Mouse (Mus musculus) fat pad, adult 2 months (tissue): ENCODE data around the gene Gramd4.

Source experiments
- DNase-seq: peaks from one replicate; pipeline ENCODE4 v3.0.0-alpha.2; 2011; ENCODE audit warnings: low read depth, low spot score; ENCODE audit errors: extremely low read depth

Gene Gramd4

DNA sequence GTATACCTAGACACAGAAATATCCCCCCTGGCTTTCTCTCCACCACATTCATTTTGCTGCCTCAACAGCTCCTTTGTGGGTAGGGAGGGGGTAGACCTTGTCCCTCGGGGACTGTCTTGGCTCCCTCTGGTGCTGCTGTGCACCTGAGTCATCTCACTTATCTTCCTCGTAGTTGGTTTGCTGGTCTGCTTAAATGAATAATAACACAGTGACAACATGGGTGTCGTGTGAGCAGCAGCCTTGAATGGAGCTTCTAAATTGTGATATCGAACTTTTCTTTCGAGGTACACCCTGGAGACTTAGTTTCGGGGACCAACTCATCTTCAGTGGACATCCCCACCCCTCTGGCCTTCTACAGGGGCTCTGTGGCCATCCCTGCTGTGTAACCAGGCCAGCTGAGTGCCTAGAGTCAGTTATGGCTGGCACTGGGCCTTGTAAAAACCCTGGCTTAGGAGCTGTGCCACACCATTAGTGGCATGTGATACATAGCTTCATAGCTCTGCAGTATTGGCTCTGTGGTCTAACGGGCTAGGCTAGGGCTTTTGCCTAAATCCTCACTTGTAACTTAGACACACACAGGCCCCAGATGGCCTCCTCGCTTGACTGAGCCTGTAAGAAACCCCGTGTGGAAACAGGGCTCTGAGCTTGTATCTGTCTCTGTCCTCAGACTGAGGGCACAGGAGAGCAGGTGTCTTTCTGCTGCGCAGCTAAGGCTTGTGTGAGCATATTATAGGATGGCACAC lies 53.0 kb downstream of the Gramd4 start:
- no peak for DNase-seq

DNA sequence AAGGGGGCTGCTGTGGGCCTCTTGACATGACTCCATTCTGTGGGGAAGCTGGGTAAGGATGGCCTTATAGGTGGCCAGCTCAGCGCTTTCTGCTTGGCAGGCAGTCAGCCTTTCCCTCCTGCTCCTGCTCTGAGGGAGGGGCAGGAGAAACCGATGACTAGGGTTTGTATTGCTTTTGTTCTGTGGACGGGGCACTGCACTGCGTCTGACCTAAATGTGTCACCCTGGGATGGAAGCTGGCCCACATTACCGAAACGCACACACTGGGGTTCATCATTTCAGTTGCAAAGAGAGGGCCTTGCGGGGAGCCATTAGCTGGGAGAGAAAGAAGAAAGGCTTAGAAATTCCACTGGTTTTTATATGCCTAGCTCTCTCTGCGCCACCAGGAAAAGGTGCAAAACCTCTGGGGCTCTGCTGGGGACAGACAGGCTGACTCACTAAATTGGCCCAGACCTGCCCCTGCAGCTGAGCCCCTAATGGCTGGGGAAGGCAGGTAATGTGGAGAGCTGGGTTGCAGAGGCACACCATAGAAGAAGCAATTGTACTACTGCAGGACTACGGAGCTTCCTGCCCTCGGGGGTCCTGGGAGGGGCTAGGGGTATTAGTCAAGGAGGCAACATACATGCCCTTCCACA lies 55.3 kb downstream of the Gramd4 start:
- DNase-seq: no peak

DNA sequence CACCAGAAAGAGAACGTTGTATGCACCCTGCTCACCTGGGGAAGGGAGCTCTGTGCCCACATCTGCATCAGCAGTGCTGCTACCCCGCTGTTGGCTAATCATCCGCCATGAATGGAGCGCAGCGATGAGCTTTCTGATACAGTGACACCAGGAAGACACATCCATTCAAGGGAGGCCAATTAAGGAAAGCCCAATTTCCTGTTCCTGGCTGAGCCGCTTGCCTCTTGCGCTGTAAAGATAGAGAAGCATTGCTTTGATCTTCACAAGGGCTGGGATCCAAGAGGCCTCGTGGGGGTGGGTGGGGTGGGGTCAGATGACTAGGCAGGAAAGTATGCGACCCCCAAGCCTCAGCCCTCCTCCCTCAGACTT lies 55.8 kb downstream of the Gramd4 start:
- DNase-seq: no peak

DNA sequence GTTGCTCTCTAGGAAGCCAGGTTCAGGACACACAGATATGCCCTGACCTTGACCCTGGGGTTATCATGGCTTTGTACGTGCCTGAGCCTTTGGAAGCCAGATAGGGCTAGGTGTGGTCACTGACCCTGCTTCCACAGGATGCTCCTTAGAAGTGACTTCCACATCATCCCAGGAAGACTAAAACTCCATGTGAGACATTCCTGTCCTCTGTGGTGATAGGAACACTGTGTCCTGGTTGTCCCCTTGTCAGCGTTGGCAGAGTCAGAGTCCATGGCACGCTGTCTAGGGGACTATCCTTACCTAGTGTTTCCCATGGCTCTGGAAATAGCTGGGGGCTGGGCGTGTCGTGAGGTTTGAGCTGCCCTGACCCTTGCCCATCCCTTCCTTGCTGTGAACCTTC lies 58.9 kb downstream of the Gramd4 start:
- DNase-seq: no peak

DNA sequence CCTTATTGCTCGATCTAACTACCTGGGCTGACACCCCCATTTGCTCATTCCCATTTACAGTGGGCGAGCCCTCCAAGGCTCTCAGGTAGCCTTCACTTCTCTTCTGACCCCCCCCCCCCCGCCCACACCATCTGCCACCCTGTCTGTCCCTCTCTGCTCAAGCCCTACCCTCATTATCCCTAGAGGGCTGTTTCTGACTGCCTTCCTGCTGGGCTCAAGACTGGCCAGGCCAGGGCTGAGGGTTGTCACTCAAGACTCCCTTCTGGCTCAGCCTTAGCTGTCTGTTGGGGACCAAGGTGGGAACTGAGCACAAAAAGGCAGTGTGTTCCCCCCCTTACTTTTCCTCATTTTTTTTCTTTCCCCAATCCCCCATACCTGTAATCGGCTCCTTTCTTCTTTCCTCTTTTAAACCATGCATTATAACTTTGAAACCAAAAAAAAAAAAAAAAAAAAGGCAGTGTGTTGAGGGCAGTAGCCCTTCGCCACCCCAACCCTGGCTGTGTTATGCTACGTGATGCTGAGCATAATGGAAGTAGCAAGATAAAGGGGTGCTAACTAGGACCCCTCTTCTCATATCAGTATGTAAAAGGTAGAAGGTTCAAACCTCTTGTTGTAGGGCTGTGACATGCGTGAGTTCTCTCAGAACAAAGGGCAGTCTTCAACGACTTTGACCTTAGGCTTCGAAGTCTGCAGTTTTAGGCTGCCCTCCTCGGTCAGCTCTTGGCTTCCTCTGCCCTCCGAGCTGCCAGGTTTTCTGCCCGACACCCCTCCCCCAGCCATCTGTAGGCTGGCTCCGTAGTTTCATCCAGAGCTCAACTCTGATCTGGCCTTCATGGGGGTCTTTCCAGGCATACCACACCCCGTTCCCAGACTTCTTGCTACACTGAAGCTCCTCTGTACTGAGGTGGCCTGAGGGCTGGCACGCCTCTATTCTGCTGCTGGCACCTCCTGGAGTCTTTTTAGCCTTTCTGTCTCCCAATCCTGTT lies 59.9 kb downstream of the Gramd4 start:
- no peak for DNase-seq

DNA sequence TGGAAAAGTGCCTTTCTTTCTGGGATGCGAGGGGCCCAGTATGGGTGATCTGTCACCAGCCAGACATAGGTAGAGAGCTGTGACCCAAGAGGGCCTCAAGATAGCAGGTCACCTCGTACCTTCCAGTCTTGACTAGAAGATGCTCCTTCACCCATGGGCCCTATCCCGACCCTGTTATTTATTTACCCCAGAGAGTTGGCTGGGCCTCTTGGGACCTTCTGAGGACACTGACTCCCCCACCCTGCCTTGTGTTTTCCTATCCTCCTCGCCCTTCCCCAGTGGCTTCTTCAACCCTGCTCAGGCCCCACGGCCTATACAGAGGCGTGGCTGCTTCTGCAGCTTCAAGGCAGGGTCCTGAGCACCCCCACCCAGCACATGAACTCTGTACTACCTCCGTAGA lies 61.7 kb downstream of the Gramd4 start:
- DNase-seq: no peak

DNA sequence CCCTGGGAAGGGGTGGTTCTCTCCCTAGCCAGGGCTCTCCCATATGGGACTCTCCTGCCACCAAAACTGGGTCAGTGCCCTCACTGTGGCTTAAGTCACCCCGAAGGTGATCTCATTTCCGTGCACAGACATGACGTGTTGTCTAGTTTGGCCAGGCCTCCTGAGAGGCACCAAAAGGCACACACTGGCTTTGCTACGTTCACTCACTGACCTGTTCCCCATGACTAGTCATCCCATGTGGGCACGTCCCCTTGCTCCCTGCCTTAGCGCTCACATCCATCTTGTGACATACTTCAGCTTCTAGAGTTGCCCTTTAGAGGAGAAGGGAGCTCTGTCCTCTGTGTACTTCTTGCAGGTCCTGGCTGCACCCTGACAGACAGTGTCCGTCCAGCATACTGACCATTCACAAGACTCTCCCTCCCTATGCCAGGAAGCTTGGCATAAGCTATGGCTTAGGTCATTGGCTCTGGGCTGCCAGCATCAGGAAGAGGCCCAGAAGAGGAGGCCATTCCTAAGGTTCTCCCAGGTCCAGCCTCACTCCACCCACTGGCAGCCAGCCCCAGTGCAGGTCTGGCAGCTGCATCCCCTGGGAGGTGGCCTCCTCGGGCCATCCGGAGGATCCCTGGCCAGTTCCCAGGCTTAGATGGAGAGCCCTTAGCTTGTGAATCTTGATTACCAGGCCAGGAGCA lies 64.9 kb downstream of the Gramd4 start:
- no peak for DNase-seq

DNA sequence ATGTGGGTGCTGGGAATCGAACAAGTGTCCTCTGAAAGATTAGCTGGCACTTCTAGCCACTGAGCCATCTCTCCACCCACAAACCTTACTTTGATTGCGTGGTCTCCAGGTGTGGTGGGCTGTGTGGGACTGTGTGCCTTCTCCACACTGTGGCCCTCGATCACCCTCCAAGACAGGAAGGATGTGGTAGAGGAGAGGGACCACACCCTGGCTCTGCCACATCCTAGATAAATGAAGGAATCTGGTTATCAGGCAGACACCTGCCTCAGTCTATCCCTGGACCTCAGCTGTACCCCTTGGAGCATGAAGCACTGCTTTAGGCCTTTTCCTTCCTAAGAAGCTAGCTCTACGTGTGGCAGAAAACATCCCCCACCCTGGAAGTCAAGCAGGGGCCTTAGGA lies 65.9 kb downstream of the Gramd4 start:
- DNase-seq: no peak

DNA sequence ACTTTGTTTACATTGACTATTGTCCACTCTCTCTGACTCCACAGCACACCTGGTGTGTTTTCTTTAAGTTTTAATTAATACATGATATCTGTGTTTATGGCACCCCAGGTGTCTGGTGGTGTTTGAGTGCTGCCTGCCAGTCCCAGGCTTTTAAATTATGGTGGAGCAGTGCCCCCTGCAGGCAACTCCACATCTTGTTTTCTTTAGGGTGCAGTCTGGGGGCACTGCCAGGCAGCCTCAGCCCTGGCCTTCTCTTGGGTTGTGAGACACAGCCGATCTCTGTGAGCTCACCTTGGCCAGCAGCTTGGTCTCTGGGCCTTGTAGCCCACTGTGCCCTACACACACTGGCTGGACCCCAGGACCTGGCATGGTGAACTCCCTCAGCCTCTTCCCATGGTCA lies 66.9 kb downstream of the Gramd4 start:
- no peak for DNase-seq

DNA sequence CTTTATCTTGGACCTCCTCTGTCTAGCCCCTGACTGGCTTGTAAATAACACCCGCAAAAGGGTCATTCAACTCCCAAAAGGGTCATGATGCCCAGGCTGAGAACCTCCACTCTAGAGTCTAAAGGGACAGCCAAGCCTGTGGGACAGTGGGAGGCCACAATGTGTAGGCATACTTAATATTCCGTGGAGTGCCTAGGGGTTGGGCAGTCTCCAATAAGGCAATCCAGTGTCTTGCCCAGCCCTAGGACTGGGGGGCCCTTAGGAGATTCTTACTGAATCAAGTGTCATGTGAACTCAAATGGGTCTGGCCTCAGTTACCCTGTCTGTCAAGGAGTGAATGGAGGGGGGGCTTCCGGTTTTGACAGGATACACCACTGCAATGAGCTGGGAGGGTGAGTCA lies 71.5 kb downstream of the Gramd4 start:
- no peak for DNase-seq

DNA sequence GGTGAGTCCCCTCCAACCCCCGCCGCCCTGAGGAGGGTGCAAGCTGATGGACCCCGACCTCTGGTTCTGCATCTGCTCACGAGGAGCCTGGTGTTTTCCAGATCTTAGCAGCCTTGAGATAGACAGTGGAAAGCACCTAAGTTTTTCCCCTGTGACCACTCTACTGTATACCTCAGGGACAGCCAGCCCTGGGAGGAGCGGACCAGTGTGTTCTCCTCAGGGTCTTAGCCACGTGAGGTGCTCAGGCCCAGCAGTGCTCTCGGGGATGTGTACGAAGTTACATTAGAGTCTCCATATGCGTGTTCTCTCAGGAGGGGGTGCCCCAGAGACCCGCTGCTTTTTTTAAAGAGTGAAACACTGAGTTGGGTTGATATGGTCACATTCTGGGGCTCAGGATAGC lies 73.2 kb downstream of the Gramd4 start:
- no peak for DNase-seq

DNA sequence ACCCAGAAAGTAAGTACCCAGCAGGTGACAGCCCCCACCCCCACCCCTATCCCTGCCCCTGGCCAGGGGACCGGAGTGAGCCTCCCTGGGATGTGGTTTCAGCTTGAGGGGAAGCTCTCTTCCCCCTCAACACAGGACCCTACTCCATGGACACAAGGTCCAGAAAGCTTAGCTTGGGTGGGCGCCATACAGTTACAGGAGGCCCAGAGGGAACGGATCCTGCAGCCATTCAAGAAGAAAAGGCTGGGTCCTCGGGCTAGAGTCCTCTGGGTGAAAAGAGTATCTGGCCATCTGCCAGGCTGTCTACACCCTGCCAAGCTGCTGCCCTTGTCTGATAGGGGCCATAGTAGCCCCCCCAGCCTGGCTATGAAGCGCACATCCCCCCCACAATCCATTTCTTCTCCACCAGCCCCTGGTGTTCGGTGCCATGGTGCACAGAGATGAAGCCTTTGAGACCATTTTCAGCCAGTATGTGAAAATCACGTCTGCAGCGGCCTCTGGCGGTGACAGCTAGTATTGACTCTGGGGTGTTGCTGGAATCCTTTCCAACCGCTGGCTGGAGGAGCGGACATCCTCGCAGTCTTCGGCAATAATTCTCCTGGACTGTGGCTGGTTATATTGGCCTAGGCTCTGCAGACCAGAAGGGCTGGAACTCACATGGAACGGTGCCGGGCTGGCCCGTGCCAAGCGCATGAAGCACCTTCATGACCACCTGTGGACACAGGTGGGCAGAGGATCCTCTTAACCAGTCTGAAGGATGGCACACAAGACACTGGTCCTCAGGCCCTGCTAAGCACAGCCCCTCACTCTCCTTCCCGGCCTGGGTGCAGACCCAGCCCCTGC lies 77.7 kb downstream of the Gramd4 start:
- DNase-seq: no peak

DNA sequence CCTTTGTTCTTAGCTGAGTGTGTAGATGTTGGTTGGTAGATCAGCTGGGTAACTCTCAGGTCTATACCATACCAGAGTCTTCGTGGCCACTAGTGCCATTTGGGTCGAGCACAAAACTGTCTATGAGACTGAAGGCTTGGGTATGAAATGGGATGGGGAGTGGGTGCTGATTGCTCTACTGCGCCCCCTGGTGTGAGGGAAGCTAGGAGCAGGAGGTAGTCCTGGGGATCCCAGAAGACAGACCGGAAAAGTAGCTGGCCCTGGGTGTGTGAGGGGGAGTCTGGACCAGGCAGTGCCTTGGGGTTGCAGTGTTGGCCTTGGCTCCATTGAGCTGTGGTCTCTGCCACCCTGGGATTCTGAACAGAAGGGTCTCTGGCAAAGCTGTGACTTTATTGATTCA lies 80.1 kb downstream of the Gramd4 start:
- DNase-seq: no peak

DNA sequence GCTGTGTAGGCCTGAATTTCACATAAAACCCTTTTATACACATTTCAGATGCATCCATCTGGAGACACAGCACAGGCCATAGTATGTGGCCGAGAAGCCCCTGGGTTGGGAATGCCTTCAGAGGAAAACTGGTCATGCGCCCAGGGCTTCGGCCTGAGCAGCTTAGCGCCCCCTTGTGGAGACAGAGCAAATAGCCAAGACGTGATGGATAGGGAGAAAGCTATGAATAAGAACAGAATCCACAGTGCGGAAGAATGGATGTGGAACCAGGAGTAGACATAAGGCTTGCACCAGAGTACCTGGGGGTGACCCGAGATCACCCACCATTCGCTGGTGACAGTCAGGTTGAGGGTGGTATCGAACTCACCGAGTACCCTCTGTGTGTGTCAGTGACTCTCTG lies 82.8 kb downstream of the Gramd4 start:
- DNase-seq: no peak

DNA sequence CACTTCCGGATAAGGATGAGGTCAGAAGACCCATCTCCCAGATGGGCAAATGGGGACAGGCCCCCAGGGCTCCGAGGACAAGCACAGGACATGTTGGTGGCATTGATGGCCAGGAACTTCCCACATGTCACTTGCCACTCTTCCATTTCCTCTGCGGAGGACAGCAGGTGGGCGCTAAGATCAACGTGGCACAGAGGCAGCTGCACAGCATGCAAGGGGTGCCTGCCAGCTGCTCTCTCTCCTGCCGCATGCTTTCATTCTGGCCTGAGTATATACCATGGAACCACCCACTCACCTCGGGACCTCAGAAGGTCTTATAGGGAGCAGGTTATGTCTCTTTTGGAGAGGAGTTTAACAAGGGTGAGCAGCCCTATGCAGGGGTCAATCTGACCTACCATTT lies 87.1 kb downstream of the Gramd4 start:
- DNase-seq: no peak

DNA sequence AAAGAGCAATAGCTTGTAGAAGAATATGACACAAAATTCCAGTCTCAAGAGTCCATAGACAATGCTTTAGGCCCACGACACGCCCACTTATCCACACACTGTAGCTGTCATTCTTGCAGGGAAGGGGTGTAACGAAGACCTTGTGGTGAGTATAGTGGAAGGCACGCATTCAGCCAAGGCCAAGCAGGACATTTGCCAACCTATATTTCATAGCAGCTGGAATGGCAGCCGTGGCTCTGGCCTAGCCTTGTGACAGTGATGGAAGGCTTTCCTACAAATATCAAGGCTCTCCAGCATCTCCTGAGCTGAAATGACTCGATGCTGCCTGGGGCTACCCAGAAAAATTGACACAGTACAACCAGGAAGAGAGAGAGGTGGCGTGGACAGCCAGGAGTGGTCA lies 87.6 kb downstream of the Gramd4 start:
- no peak for DNase-seq

DNA sequence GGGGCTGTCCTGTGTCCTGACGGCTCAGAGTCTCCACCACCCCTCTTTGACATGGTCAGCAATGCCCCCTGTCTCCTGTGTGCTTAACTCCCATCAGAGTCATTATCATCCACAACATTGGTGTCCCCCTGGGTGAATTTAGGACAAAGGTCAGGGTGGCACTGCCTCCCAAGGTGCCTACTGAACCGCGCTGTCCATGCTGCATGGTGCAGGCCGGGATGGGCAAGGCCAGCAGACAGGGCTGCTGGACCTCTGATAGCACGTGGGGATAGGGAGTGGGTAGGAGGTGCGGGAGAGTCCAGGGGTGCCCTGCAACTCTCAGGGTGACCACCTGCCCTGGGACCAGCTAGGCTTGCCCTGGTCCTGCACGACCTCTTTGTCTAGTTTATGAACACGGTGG lies 89.4 kb downstream of the Gramd4 start:
- no peak for DNase-seq

DNA sequence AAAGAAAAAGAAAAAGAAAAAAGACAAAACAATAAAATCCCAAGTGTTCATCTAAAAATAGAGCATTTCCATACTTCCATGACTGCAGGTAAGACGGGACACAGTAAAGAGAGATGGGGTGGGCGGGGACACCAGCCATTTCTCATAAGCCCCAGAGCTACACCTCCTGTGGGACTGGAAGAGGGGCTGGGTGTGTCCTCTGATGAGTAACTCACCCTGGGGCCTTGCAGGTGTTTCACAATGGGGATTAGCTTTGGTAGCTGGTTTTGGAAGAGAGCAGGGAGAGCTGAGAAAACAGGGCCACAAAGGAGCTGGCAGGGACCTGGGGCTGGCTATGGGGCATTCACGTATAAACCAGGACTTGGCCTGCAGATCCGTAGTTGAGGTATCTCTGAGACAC lies 93.1 kb downstream of the Gramd4 start:
- DNase-seq: peak; percentile 97

DNA sequence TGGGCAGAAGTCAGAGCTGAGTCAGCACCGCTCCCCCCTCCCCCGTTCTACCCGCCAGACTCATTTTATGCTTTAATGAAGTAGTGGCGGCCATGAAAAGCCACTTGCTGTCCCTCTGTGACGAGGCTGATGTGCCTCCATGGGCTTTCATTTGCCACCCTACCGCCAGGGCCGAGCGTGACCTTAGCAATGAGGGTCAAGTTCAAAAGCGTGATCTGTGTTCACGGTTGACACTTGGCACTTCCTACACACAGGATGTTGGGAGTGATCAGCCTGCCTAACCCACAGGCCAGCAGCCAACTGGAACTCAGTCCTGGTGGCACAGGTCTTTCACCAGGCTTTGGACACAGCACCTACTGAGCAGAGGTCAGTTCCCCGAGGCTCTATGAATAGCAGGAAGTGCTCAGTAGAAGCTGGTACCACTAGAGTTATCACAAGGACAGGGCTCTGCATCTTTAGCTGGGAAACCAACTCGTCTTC lies 96.0 kb downstream of the Gramd4 start:
- no peak for DNase-seq

DNA sequence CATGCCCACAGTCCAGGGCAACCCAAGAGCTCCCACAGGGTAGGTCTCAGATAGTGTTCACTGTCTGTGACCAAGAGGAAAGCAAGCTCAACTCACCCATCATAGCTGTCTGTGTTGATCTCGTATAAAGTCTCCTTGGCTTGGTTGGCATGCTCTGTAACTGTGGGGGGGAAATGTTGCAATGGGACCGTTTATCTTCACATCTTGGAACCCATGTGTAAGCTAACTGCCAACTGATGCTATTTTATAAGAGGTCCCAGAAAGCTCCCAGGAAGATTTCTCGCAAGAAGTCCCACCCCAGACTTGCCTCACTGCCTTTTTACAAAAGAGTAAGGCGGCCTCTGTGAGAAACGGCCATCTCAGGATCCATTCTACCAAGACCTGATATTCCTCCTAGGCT lies 99.0 kb downstream of the Gramd4 start:
- DNase-seq: no peak
